Mouse (Mus musculus) fibroblast of lung, adult 2 months (primary cell): ENCODE results near the gene Klhdc8a.
A peak's percentile ranks its signal among the peaks of the same experiment; 100 is the strongest.
"Not testable (repeated sequence)": the region's sequence is repeated elsewhere in the genome, so short reads cannot be mapped to it uniquely, and the experiment has no call there.

Source experiments
- DNase-seq: peaks from one replicate; pipeline ENCODE4 v3.0.0-alpha.2; 2011; ENCODE audit warnings: low read depth

The Klhdc8a gene

GRCm38 (mm10) chr1:132298425-132298800 lies at the start of gene Klhdc8a:
TSS of gene Klhdc8a (plus strand) at chr1:132298626.
- DNase-seq, result no peak

- DNase-seq, result no peak
Observed at GRCm38 (mm10) chr1:132254467-132254866, 44.0 kb upstream of the Klhdc8a start.

- DNase-seq, result no peak
Observed at GRCm38 (mm10) chr1:132260331-132260730, 38.1 kb upstream of the Klhdc8a start.

GRCm38 (mm10) chr1:132261058-132261457 lies 37.4 kb upstream of the Klhdc8a start:
- no peak for DNase-seq

GRCm38 (mm10) chr1:132263618-132264017 lies 34.8 kb upstream of the Klhdc8a start:
- DNase-seq, result no peak

- no peak for DNase-seq
Observed at GRCm38 (mm10) chr1:132264577-132264976, 33.8 kb upstream of the Klhdc8a start.

GRCm38 (mm10) chr1:132265211-132265859 lies 33.1 kb upstream of the Klhdc8a start:
- no peak for DNase-seq

- no peak for DNase-seq
Observed at GRCm38 (mm10) chr1:132265936-132266335, 32.5 kb upstream of the Klhdc8a start.

GRCm38 (mm10) chr1:132266791-132267557 lies 31.5 kb upstream of the Klhdc8a start:
- no peak for DNase-seq

GRCm38 (mm10) chr1:132267959-132268358 lies 30.5 kb upstream of the Klhdc8a start:
- no peak for DNase-seq

- no peak for DNase-seq
Observed at GRCm38 (mm10) chr1:132268418-132269060, 29.9 kb upstream of the Klhdc8a start.

- no peak for DNase-seq
Observed at GRCm38 (mm10) chr1:132271237-132271636, 27.2 kb upstream of the Klhdc8a start.

GRCm38 (mm10) chr1:132276694-132277093 lies 21.7 kb upstream of the Klhdc8a start:
- DNase-seq, result no peak

GRCm38 (mm10) chr1:132277124-132277523 lies 21.3 kb upstream of the Klhdc8a start:
- no peak for DNase-seq

GRCm38 (mm10) chr1:132280636-132281035 lies 17.8 kb upstream of the Klhdc8a start:
- not testable (repeated sequence) for DNase-seq

- DNase-seq, result no peak
Observed at GRCm38 (mm10) chr1:132281523-132282176, 16.8 kb upstream of the Klhdc8a start.

- DNase-seq, result no peak
Observed at GRCm38 (mm10) chr1:132282177-132282536, 16.3 kb upstream of the Klhdc8a start.

GRCm38 (mm10) chr1:132283018-132283417 lies 15.4 kb upstream of the Klhdc8a start:
- no peak for DNase-seq

- DNase-seq, result no peak
Observed at GRCm38 (mm10) chr1:132286735-132287134, 11.7 kb upstream of the Klhdc8a start.

GRCm38 (mm10) chr1:132287445-132287844 lies 11.0 kb upstream of the Klhdc8a start:
- no peak for DNase-seq

GRCm38 (mm10) chr1:132287991-132288451 lies 10.4 kb upstream of the Klhdc8a start:
- peak; percentile 81 for DNase-seq

GRCm38 (mm10) chr1:132289965-132290364 lies 8.5 kb upstream of the Klhdc8a start:
- no peak for DNase-seq
